Mouse (Mus musculus) right cerebral cortex, adult 2 months (tissue): ENCODE data around the gene Ssr2.
"Not testable (repeated sequence)": the region's sequence is repeated elsewhere in the genome, so short reads cannot be mapped to it uniquely, and the experiment has no call there.

Source experiments
- DNase-seq, 2 experiments: peaks; one replicate each; pipeline ENCODE4 v3.0.0; 2021 to 2022; ENCODE audit warnings: low spot score in 2 of 2

Ssr2 gene

DNA sequence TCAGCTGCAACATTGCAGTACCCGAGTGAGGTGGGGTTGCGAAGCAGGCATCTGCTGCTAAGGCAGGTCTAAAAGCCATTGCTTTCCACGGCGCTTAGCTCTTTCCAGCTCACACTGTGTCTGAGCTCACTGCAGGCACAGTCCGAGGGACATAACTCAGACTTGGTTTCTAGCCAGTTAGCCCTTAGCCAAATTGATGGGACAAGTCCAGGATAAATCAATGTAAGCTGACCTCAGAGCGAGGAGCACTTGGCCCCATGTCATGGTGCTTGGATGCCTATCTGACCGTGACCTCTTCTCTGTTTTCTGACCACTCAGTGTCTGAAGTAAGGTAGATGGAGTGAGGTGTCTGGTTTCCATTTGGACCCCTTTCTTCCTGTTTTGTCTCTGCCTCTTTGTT is 11.7 kb upstream of the Ssr2 start:
- no peak for DNase-seq

- no peak for DNase-seq
Measured at GRCm38 (mm10) chr3:88566116-88566515, 9.6 kb upstream of the Ssr2 start.

DNA sequence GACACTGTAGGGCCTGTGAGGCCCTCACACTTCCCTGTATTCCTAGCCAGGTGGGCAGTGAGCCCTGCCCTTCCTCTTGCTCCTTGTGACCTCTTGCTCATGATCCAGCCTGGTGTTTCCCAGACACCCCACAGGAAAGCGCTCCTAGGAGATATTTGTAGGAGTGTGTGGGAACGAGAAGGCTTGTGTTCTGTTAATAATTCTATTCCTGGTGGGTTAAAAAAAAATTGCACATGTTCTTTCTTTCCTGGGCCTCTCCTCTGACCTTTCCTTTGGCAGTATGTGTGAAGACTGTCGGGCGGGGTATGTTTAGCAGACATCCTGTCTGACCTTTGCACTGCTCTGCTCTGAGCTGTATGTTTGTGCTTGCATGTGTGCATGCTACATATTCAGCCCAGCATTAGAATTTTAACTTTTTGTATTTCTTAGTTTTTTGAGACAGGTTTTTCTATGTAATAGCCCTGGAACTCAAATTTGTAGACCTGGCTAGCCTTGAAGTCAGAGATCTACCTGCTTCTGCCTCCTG is 9.1 kb upstream of the Ssr2 start:
- no peak for DNase-seq

DNA sequence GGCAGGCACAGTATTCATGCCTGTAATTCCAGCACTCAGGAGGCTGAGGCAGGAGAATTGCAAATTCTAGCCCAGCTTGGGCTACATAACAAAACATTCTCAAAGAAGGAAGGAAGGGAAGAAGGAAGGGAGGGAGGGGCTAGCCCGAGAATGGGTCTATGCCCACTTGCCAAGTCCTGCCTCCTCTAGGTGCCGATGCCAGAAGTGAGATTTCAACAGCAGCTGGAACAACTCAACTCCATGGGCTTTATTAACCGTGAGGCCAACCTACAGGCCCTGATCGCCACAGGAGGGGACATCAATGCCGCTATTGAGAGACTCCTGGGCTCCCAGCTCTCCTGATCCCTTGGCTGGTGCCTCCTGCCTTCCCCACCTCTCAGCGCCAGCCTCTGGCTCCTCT is 7.8 kb upstream of the Ssr2 start:
- DNase-seq = no peak

DNA sequence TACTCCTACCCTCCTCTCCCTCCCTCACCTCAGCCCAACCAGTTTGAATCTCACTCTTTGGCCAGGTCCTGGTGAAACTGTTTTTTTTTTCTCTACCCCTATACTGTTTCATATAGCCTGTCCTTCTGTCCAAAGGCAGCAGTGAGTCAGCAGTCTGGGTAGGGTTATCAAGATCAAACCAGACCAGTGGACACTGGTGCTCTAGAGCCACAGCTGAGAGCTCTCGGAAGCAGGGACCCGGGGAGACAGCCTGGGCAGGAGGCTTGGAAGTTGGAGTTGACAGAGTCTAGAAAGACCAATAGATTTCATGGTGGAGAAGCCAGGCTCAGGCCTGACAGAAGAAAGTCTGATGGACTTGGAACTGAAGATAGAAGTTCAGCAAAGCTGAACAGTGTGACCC is 7.1 kb upstream of the Ssr2 start:
- no peak for DNase-seq

- DNase-seq = no peak
Measured at GRCm38 (mm10) chr3:88569093-88569492, 6.6 kb upstream of the Ssr2 start.

GRCm38 (mm10) chr3:88569694-88570093 is 6.0 kb upstream of the Ssr2 start:
- no peak for DNase-seq

DNA sequence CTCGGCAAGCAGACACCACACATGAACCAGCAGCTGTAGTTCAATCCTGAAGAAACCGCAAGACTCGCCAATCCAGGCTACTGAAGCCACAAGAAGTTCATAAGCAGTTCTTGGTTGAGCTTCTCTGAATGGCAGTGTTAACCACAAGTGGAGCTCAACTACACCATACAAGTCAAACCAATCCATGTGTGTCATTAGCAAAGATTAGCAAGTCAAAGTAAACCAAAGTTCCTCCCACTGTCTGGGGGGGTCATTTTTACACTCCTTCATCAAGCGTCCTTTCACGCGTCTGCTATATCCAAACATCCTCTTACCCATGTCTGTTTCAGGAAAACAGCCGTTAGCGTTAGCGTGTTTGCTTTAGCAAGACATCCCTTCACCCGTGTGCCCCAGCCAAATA is 5.3 kb upstream of the Ssr2 start:
- no peak for DNase-seq

- DNase-seq = no peak
Measured at GRCm38 (mm10) chr3:88571856-88572255, 3.8 kb upstream of the Ssr2 start.

- no peak for DNase-seq
Measured at GRCm38 (mm10) chr3:88572835-88573234, 2.8 kb upstream of the Ssr2 start.

- DNase-seq = no peak
Measured at GRCm38 (mm10) chr3:88573810-88574209, 1.9 kb upstream of the Ssr2 start.

DNA sequence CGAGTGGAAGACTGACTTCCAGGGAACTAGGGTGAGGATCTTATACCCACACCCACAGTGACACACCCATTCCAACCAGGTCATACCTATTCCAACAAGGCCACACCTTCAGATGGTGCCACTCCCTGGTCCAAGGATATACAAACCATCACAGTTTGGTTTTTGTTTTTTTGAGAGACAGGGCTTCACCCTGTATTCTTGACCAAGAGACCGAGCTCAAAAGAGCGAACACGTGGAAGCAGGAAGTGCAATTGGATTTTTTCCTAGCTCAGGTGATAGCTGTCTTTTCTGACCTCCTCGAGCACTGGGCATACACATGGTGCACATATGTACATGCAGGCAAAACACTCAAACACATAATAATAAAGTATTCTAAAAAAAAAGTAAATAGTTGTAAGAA is 2.2 kb downstream of the Ssr2 start:
- not testable (repeated sequence) for DNase-seq

DNA sequence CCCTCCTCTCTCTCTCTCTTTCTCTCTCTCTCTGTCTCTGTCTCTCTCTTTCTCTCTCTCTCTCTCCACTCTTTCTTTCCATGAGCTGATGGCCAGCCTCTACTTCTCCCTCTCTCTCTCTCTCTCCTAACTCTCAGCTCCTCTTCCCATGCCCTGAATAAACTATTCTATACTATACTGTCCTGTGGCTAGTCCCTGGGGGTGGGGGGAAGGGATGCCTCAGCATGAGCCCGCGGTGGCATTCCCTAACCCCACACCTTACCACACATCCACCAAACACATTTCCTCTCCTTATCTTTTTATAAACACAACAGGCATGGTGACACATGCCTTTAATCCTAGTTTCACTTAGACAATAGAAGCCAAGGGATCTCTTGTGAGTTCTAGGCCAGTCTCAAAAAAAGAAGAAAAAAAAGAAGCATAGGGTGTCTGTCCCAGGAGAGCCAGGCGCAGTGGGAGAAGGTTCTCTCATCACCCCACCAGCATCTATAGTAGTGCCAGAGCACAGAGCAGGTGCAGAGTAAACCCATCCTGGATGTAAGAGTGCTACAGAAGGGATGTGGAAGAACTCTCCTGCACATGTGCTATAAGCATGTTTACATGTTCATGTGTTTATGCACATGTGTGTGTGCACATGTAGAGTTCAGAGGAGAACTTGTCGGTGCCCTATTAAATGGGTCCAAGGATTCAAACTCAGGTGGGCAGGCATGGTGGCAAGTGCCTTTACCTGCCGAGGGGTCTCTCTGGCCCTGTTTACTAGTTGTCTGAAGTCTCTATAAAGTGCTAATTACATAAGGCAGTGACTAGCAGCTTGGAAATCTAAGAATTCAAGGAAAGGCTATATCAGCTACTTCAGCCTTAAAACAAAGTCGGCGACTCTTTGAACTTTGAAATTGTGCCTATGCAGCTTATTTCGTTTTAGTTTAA is 3.1 kb downstream of the Ssr2 start:
- no peak for DNase-seq

GRCm38 (mm10) chr3:88579454-88580117 is 3.9 kb downstream of the Ssr2 start:
- peak; percentile 84 to 85 for DNase-seq

DNA sequence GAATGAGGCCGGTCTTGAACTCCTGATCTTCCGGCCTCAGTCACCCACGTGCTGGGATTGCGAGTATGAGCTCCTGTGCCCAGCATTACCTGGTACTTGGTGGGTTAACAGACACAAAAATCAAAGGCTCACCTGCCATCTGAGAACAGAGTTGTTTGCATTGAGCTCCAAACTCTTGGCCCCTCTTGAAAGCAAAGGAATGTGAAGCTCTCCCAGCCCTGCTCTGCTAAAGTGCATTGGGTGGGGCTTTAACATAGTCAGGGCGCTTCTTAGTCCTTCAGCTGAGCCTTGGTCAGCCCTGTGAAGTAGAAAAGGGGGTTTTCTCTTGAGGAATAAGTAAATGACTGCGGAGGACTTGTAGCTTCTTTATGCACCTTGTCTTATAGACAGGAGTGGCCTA is 10.1 kb downstream of the Ssr2 start:
- DNase-seq = no peak

DNA sequence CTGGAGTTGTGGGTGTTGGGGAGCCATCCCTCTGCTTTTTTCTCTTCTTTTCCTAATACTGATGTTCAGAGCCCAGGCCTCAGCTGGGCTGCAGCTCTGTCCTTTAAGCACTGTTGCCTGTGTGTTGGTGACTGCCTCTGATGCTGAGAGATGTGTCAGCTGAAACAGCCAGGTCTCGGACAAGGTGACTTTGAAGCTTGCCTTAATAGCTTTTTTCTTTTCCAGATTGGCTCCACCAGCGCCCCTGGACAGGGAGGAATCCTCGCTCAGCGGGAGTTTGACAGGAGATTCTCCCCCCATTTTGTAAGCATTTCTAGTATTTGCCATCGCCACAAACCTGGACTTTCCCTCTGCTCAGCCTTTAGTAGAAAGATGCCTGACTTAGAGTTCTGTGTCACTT is 11.0 kb downstream of the Ssr2 start:
- DNase-seq = no peak

DNA sequence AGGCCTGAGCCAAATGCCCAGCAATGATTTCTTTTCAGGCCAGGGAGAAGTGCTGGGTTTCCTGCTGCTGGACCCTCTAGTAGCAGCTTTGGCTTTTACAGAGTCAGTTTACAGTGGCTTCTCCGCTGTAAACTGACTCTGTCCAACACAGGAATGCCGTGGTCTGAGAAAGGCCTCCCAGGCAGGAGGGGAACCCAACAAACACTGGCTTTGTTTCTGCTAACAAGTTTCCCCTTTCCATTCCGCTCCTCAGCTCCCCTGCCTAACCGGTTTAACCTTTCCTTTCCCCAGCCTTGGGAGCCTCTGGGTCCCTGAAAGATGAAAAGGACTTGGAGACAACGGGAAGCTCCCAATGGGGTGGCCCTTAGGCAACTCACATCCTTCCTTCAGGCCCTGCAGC is 14.6 kb downstream of the Ssr2 start:
- DNase-seq = no peak

DNA sequence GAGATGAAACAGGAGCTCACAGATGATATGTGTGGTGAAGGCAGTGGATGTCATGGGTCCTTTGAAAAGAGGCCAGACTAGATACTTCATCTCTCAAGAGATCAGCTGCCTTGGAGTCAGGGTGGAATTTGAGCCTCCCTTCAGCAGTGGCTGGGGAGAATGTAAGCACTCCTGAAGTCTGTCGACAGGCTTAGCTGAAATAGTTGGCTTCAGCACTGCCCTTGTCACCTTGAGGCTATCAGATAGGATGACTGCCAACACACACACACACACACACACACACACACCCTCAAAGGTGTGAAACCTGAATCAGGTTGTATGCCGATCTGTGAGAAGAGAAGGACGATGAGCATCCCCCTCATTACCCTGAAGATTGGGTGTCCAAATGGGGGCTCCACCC is 15.4 kb downstream of the Ssr2 start:
- DNase-seq = no peak

GRCm38 (mm10) chr3:88591950-88592731 is 16.5 kb downstream of the Ssr2 start:
- peak; percentile 37 to 44 for DNase-seq

DNA sequence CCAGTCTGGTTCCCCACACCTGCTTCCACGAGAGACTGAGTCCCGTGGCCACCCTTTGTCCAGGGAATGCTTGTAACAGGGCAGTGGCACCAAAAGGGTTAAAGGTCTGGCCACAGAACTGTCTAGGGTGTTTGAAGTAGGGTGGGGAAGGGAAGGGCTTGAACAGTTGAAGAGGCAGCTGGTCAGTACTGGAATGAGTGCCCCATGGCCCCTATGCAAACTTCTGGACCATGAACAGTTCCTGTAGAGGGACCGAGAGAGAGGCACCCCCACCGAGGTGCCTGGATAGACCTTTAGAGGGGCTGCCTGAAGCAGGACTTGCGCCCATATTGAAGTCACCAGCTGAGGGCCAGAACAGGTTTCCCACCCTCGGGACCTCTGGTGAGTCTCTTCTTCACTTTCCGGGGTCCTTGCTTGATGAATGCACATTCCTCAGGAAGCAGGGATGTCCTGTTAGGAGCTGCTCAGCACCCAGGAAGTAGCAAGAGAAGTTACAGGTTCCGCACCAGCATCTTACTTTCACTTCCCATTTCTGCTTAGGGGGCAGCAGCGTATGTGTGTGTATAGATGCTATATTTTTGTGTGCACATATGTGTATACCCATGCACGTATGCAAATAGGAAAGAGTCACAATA is 17.4 kb downstream of the Ssr2 start:
- DNase-seq = no peak

GRCm38 (mm10) chr3:88593893-88594580 is 18.4 kb downstream of the Ssr2 start:
- no peak for DNase-seq
